Mouse (Mus musculus) left cerebral cortex, postnatal 4 days (tissue): ENCODE results near the gene Phf14. TPM values are rescaled to one million over a fixed set of nuclear protein-coding genes. Genes with fewer than 3 reads are reported as not detected.
"Not testable (repeated sequence)": the region's sequence is repeated elsewhere in the genome, so short reads cannot be mapped to it uniquely, and the experiment has no call there.

Experiments used
- DNase-seq: peaks from one replicate; pipeline ENCODE4 v3.0.0-alpha.2; 2022
- intact Hi-C: fragments of 180-260 bp; cut with DNase I; formaldehyde crosslinking; loops from one replicate; pipeline ENCODE4 v1.15.1; 2025
- total RNA-seq, 2 experiments: library from RNA; stranded (reverse); gene quantifications; 2 replicates each; pipeline ENCODE4 v1.2.3; 2021

The Phf14 gene
- total RNA-seq, 2 experiments from 2014 or later: 221 to 249 TPM

- intact Hi-C loops: no loop called here
- DNase-seq: no peak
Observed at GRCm38 (mm10) chr6:12082531-12083216, 175.1 kb downstream of the Phf14 start.

DNA sequence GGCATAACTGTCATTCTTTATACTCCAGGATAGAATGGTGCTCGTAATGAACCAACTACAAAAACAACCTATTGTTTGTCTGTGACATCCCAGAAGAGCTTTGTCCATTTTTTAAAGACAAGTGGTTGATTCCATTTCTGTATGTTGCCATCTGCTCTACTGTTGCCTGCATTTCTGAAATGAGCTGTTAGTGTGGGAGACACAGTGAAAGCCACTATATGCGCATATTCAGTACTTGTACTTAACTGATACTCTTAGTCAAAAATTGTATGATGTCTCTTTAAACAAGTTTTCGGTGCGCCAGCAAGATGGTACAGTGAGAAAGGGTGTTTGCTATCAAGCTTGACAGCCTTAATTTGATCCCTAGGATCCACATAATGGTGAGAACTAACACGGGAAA lies 177.1 kb downstream of the Phf14 start:
- no peak for DNase-seq
- intact Hi-C loops: no loop called here

DNA sequence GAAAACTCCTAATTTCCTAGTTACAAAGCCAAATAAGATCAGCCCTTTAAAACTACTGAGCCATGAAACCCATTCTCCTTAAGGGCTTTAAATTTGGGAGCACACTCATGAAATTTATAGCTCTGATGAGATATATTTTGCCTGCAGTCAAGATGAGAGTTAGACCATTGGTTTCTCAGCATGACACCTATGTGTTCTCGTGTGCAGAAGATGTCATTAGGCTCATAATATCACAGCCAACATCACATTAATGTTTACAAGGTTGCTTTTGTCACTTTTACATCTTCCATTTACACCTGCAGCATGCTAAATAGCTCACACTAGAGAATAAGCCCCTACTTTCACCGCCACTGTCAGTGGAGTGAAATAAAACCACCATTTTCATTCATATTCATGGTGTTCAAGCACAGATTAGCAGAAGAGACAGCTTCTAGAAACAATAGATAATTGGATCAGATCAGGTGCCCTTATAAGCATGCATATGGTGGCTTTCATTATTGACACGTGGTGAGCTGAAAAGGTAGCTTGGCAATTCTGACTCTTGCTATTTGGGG lies 181.9 kb downstream of the Phf14 start:
- DNase-seq: no peak
- intact Hi-C loops: no loop called here

- intact Hi-C loops: no loop called here
- no peak for DNase-seq
Observed at GRCm38 (mm10) chr6:12095716-12096115, 188.1 kb downstream of the Phf14 start.

DNA sequence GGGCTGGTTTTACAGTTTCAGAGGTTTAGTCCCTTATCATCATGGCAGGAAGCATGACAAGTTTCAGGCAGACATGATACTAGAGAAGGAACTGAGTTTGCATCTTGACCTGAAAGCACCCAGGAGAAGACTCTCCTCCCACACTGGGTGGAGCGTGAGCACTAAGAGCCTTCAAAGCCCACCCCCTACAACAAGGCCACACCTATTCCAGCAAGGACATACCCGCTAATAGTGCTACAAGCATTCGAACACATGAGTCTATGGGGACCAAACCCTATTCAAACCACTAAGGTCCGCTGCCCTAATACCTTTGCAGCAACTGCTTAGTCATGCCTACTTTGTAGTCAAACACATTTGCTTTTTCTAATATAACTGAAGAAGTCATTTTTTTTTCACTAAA lies 189.5 kb downstream of the Phf14 start:
- intact Hi-C loops: no loop called here
- DNase-seq: no peak

DNA sequence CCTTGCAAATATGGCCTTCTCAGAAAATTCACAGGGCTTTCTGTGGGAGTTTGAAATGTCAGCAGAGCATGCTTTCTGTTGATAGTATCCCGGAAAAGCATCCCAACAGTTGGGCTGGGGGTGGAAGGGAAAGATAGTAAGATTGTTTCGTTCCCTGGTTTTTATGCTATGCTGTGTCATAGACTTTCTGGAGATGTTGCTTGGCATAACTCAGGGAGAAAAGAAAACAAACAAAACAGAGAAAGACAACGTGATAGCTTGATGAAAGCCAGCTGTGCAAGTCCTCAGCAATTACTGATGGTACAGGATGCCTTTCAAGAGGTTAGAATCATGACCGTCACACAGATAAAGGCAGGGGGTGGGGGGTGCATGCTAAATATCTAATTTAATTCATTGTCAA lies 197.5 kb downstream of the Phf14 start:
- no peak for DNase-seq
- intact Hi-C loops: no loop called here

- DNase-seq: no peak
- intact Hi-C loops: no loop called here
Observed at GRCm38 (mm10) chr6:12107326-12107725, 199.7 kb downstream of the Phf14 start.

DNA sequence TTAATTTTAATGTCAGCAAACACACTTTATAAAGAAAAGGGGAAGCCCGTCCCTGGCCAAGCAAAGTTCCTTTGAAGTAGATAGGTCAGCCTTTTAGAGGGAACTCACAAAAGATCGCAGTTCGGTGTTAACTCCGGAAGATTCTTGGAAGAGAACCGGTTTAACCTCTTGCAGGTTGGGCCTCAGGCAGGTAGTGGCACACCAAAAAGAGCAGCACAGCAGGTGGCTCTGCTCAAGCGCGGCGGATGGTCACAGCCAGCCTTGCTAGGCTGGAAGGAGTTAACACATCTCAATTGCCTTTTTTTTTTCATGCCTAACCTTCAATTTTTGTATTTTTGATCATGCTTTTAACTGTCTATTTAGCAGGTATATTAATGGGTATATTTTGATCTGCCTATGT lies 200.2 kb downstream of the Phf14 start:
- no peak for DNase-seq
- intact Hi-C loops: no loop called here

- intact Hi-C loops: no loop called here
- DNase-seq: no peak
Observed at GRCm38 (mm10) chr6:12116926-12117818, 209.6 kb downstream of the Phf14 start.

GRCm38 (mm10) chr6:12117819-12118570 lies 210.4 kb downstream of the Phf14 start:
- intact Hi-C loops: no loop called here
- no peak for DNase-seq

DNA sequence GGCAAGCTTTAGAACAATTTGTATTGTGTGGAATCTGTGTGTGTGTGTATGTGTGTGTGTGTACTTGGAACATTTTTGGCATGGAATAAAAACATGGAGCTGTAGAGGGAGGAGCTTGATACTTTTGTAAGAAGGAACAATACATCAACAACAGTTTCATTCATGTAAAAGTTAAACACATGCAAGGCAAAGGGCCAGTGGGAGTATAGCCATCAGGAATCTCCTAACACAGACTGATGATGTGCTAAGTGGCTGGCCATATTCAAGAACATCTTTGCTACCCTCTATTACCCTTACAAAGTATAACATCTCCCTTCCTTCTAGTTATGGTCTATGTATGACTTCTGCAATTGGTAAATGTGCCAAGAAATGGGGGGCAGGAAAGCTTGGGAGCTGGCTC lies 215.2 kb downstream of the Phf14 start:
- DNase-seq: no peak
- intact Hi-C loops: no loop called here

GRCm38 (mm10) chr6:12125031-12125803 lies 217.6 kb downstream of the Phf14 start:
- DNase-seq: peak; percentile 48
- intact Hi-C loops: no loop called here

GRCm38 (mm10) chr6:12126601-12127000 lies 219.0 kb downstream of the Phf14 start:
- DNase-seq, intact Hi-C loops: not testable (repeated sequence)

- no peak for DNase-seq
- intact Hi-C loops: no loop called here
Observed at GRCm38 (mm10) chr6:12127287-12127686, 219.7 kb downstream of the Phf14 start.

Other genes starting within 250 kb of the Phf14 start
- 100 to 1,000 TPM; 501 to 564 TPM for gene Ndufa4, start 312 bp upstream of the Phf14 start, total RNA-seq